Mouse (Mus musculus): ENCODE data around the gene Cul5. TPM values are rescaled to one million over a fixed set of nuclear protein-coding genes. Genes with fewer than 3 reads are reported as not detected.

Cul5 gene
- polyA plus RNA-seq, 1 experiment: 5.4 TPM

- no peak for DNase-seq
- H3K4me3 ChIP-seq (ENCODE audit: insufficient read depth, low read depth, low read length): no peak overlapping the region
- H3K27ac ChIP-seq (ENCODE audit: insufficient read depth, low read depth, low read length): no peak overlapping the region
- no peaks in the 10 kb centered on the region for H3K27me3 ChIP-seq (replicated peaks; ENCODE audit: control insufficient read depth, insufficient read depth, low read length)
- H3K4me1 ChIP-seq (ENCODE audit: control insufficient read depth, insufficient read depth, low read length): no peaks in the 10 kb centered on the region
- TF ChIP-seq POLR2A (IDR thresholded peaks at IDR 0.05; ENCODE audit: low read depth, low read length): no peak
- no peak for TF ChIP-seq CTCF (conservative IDR thresholded peaks at IDR 0.05; ENCODE audit: insufficient read depth, insufficient read length, low read depth, low read length)
- WGBS: 41% methylated on average over 7 of the region's 7 CpGs
- no peaks in the 10 kb centered on the region for H3K36me3 ChIP-seq (ENCODE audit: control insufficient read depth, insufficient read depth, low read length)
Observed at GRCm38 (mm10) chr9:53691745-53692670, 22.2 kb upstream of the Cul5 start.

DNA sequence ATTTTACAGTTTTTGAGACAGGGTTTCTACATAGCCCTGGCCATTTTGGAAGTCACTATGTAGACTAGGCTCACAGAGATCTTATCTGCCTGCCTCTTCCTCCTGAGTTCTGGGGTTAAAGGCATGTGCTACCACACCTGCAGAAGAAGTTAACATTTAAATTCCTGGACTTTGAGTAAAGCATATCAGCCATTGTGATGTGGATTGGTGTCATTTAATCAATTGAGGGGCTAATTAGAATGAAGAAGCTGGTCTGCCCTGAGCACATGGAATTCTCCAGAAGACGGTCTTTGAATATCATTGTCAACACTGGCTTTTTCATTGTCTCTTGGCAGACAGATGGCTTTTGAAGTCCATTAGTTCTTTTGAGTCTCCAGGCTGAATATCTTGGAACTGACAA is 11.0 kb upstream of the Cul5 start:
- TF ChIP-seq POLR2A (IDR thresholded peaks at IDR 0.05; ENCODE audit: low read depth, low read length): no peak
- TF ChIP-seq CTCF (conservative IDR thresholded peaks at IDR 0.05; ENCODE audit: insufficient read depth, insufficient read length, low read depth, low read length): no peak
- 91% methylated on average over 1 of the region's 1 CpGs for WGBS
- no peak overlapping the region for H3K4me3 ChIP-seq (ENCODE audit: insufficient read depth, low read depth, low read length)

DNA sequence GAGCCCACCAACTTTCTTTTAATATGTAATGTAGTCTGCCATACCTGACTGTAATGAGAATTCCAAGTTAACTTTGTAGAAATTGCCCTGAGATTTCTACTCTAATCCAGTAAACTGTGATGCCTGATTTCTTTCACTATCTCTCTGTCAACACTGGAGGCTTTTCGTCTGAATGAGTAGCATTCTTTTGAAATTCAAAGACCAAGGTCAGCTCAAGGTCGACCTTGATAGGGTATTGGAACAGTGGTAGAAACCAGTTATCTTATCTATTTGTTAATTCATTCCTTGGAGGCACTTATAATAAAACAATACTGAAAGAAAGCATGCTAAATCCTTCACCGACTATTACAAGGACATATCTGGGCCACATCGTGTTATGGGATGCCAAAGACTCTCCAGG is 7.1 kb upstream of the Cul5 start:
- Histone ChIP-seq H3K36me3 (ENCODE audit: control insufficient read depth, insufficient read depth, low read length) (no peaks in the 10 kb centered on the region), H3K4me3 (ENCODE audit: insufficient read depth, low read depth, low read length) (no peak overlapping the region), H3K27me3 (replicated peaks; ENCODE audit: control insufficient read depth, insufficient read depth, low read length) (no peaks in the 10 kb centered on the region), H3K4me1 (ENCODE audit: control insufficient read depth, insufficient read depth, low read length) (peaks cover 4% of the 10 kb centered on the region; the same call in 1 of the 2 replicates), H3K27ac (ENCODE audit: insufficient read depth, low read depth, low read length) (no peak overlapping the region)
- TF ChIP-seq POLR2A (IDR thresholded peaks at IDR 0.05; ENCODE audit: low read depth, low read length) (no peak), CTCF (conservative IDR thresholded peaks at IDR 0.05; ENCODE audit: insufficient read depth, insufficient read length, low read depth, low read length) (no peak)
- DNase-seq: no peak
- 72% methylated on average over 4 of the region's 4 CpGs for WGBS

More for the DNA sequence above, 11.0 kb upstream of the Cul5 start:
- H3K27ac ChIP-seq (ENCODE audit: insufficient read depth, low read depth, low read length): no peak overlapping the region
- no peaks in the 10 kb centered on the region for H3K27me3 ChIP-seq (replicated peaks; ENCODE audit: control insufficient read depth, insufficient read depth, low read length)
- no peak for DNase-seq
- no peaks in the 10 kb centered on the region for H3K4me1 ChIP-seq (ENCODE audit: control insufficient read depth, insufficient read depth, low read length)
- H3K36me3 ChIP-seq (ENCODE audit: control insufficient read depth, insufficient read depth, low read length): no peaks in the 10 kb centered on the region

DNA sequence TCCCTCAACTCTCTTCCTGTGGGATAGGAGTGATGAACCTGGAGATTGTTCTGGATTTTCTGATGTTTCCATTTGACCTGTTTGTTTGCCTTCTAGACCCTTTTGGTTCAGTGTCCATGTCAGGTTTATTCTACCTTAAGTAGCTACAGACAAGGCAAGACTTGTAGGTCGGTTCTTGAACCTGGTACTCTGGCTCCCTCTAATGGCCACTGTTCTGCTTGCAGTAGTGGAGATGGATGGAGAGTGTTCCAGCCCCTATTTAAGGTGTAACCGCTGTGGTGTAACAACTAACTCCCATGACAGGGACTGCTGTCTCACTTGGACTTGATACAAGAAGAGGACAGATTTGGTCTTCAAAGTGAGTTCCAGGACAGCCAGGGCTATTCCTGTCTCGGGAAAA is 3.8 kb upstream of the Cul5 start:
- WGBS: 19% methylated on average over 3 of the region's 3 CpGs

GRCm38 (mm10) chr9:53667020-53667669 is 2.7 kb downstream of the Cul5 start:
- Histone ChIP-seq H3K36me3 (ENCODE audit: control insufficient read depth, insufficient read depth, low read length) (no peaks in the 10 kb centered on the region), H3K4me3 (ENCODE audit: insufficient read depth, low read depth, low read length) (peak overlapping the region; percentile 88), H3K4me1 (ENCODE audit: control insufficient read depth, insufficient read depth, low read length) (peaks cover 7% of the 10 kb centered on the region), H3K27ac (ENCODE audit: insufficient read depth, low read depth, low read length) (peak overlapping the region; percentile 91), H3K27me3 (replicated peaks; ENCODE audit: control insufficient read depth, insufficient read depth, low read length) (no peaks in the 10 kb centered on the region)
- TF ChIP-seq POLR2A (IDR thresholded peaks at IDR 0.05; ENCODE audit: low read depth, low read length): no peak
- TF ChIP-seq CTCF (conservative IDR thresholded peaks at IDR 0.05; ENCODE audit: insufficient read depth, insufficient read length, low read depth, low read length): peak; percentile 78
- WGBS: under 1% methylated on average over 74 of the region's 74 CpGs
- peak; percentile 96 for DNase-seq

More for the DNA sequence above, 3.8 kb upstream of the Cul5 start:
- TF ChIP-seq POLR2A (IDR thresholded peaks at IDR 0.05; ENCODE audit: low read depth, low read length) (no peak), CTCF (conservative IDR thresholded peaks at IDR 0.05; ENCODE audit: insufficient read depth, insufficient read length, low read depth, low read length) (peak; percentile 84)
- peak; percentile 85 for DNase-seq
- Histone ChIP-seq H3K36me3 (ENCODE audit: control insufficient read depth, insufficient read depth, low read length) (no peaks in the 10 kb centered on the region), H3K4me3 (ENCODE audit: insufficient read depth, low read depth, low read length) (no peak overlapping the region), H3K27ac (ENCODE audit: insufficient read depth, low read depth, low read length) (no peak overlapping the region), H3K4me1 (ENCODE audit: control insufficient read depth, insufficient read depth, low read length) (peaks cover 4% of the 10 kb centered on the region; the same call in 1 of the 2 replicates), H3K27me3 (replicated peaks; ENCODE audit: control insufficient read depth, insufficient read depth, low read length) (no peaks in the 10 kb centered on the region)

GRCm38 (mm10) chr9:53666665-53667019 is 3.2 kb downstream of the Cul5 start:
- WGBS: under 1% methylated on average over 28 of the region's 28 CpGs
- no peak for DNase-seq
- H3K4me1 ChIP-seq (ENCODE audit: control insufficient read depth, insufficient read depth, low read length): peaks cover 7% of the 10 kb centered on the region
- TF ChIP-seq POLR2A (IDR thresholded peaks at IDR 0.05; ENCODE audit: low read depth, low read length): no peak
- TF ChIP-seq CTCF (conservative IDR thresholded peaks at IDR 0.05; ENCODE audit: insufficient read depth, insufficient read length, low read depth, low read length): no peak
- H3K27me3 ChIP-seq (replicated peaks; ENCODE audit: control insufficient read depth, insufficient read depth, low read length): no peaks in the 10 kb centered on the region
- H3K4me3 ChIP-seq (ENCODE audit: insufficient read depth, low read depth, low read length): peak overlapping the region; percentile 88
- H3K36me3 ChIP-seq (ENCODE audit: control insufficient read depth, insufficient read depth, low read length): no peaks in the 10 kb centered on the region
- H3K27ac ChIP-seq (ENCODE audit: insufficient read depth, low read depth, low read length): peak overlapping the region; percentile 91; the same call in 1 of the 2 replicates

DNA sequence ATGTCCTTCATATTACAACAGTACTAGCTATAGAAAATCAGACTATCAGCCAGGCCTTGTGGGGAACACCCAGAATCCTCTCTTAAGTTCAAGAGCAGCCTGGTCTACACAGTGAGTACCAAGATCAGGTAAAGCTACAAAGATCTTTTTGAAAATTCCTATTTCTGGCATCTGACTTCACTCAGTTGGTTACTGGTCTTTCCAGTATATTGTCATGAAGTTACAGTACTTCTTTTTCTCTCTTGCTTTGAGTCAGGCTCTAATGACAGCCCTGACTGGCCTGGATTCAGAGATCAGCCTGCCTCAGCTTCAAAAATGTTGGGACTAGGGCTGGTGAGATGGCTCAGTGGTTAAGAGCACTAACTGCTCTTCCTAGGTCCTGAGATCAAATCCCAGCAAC is 4.4 kb downstream of the Cul5 start:
- no peak for TF ChIP-seq POLR2A (IDR thresholded peaks at IDR 0.05; ENCODE audit: low read depth, low read length)
- TF ChIP-seq CTCF (conservative IDR thresholded peaks at IDR 0.05; ENCODE audit: insufficient read depth, insufficient read length, low read depth, low read length): no peak
- peaks cover 7% of the 10 kb centered on the region for H3K4me1 ChIP-seq (ENCODE audit: control insufficient read depth, insufficient read depth, low read length)
- H3K4me3 ChIP-seq (ENCODE audit: insufficient read depth, low read depth, low read length): no peak overlapping the region
- H3K27me3 ChIP-seq (replicated peaks; ENCODE audit: control insufficient read depth, insufficient read depth, low read length): no peaks in the 10 kb centered on the region
- no peaks in the 10 kb centered on the region for H3K36me3 ChIP-seq (ENCODE audit: control insufficient read depth, insufficient read depth, low read length)
- no peak overlapping the region for H3K27ac ChIP-seq (ENCODE audit: insufficient read depth, low read depth, low read length)
- no peak for DNase-seq

Data from kidney, adult 2 months (tissue).